21 mouse cellular contexts compared by ENCODE assay signal in genomic region chr7:139540601-139541000, GRCm38 (mm10). TPM values are rescaled to one million over a fixed set of nuclear protein-coding genes. Genes with fewer than 3 reads are reported as not detected.
"Had no signal": no experiment of that assay in that cellular context is flagged by ENCODE, and none has a peak within 500 bp of the region (broad histone marks: within the 10 kb centered on the region; RNA-seq: fewer than 3 reads in every experiment).

No protein-coding gene starts in this region.

- H3K4me1 ChIP-seq: stomach, embryonic 15.5 days had no signal

- H3K27ac ChIP-seq: limb, embryonic 12.5 days; limb, embryonic 15.5 days; liver, embryonic 14.5 days; macrophage; stomach, embryonic 15.5 days had no signal

- H3K27me3 ChIP-seq: limb, embryonic 12.5 days; limb, embryonic 15.5 days; stomach, embryonic 15.5 days had no signal

- H3K4me2 ChIP-seq: limb, embryonic 12.5 days; limb, embryonic 15.5 days; liver, embryonic 11.5 days; lung, embryonic 14.5 days; stomach, embryonic 15.5 days had no signal

- DNase-seq: kidney, adult 8-10 months; kidney, postnatal 14 days; kidney, postnatal 4 days; left cerebral cortex, postnatal 4 days; liver, postnatal 0 days; midbrain, embryonic 14.5 days; right cerebral cortex, postnatal 14 days; spleen, adult 18-20 months; thymus, adult 2 months; thymus, postnatal 14 days; thymus, postnatal 4 days had no signal

- H3K4me3 ChIP-seq: limb, embryonic 12.5 days; limb, embryonic 15.5 days; stomach, embryonic 15.5 days had no signal

- ATAC-seq: liver, postnatal 0 days; lung, postnatal 0 days had no signal

- H3K9me3 ChIP-seq: limb, embryonic 12.5 days; limb, embryonic 15.5 days; stomach, embryonic 15.5 days had no signal

- H3K9ac ChIP-seq: limb, embryonic 12.5 days; limb, embryonic 15.5 days; liver, embryonic 14.5 days; liver, postnatal 0 days; lung, embryonic 14.5 days; stomach, embryonic 15.5 days had no signal

RNA-seq across cellular contexts. Expression of gene Nkx6-2, which starts 42.0 kb away (rescaled TPM):
- total RNA-seq: megakaryocyte, adult 5-6 weeks had no signal
- polyA plus RNA-seq: kidney, embryonic 16.5 days; limb, embryonic 12.5 days; liver, embryonic 14.5 days; liver, postnatal 0 days; lung, embryonic 14.5 days; macrophage had no signal
